Mouse (Mus musculus) neural tube, embryonic 13.5 days (tissue): ENCODE data around the gene Ndufa10. TPM values are rescaled to one million over a fixed set of nuclear protein-coding genes. Genes with fewer than 3 reads are reported as not detected.
A peak's percentile ranks its signal among the peaks of the same experiment; 100 is the strongest.

Experiments
- ATAC-seq: fragments of 200-750 bp; cut with Nextera tagmentation; 2 replicates; pipeline ENCODE4 v1.8.0; 2017; ENCODE audit warnings: low read depth, mild to moderate bottlenecking, moderate TSS enrichment, moderate library complexity
- H3K27ac ChIP-seq: fragments of 300-500 bp; sonication (generic); replicated peaks from 2 replicates; pipeline ENCODE4 v1.5.1; 2015; ENCODE audit warnings: moderate library complexity, mild to moderate bottlenecking, inconsistent platforms
- H3K27me3 ChIP-seq: fragments of 300-500 bp; sonication (generic); 2 replicates; pipeline ENCODE4 v1.6.1; 2015; ENCODE audit warnings: mild to moderate bottlenecking, inconsistent platforms
- H3K36me3 ChIP-seq: fragments of 300-500 bp; sonication (generic); 2 replicates; pipeline ENCODE4 v1.6.1; 2015; ENCODE audit warnings: mild to moderate bottlenecking, inconsistent platforms
- H3K4me1 ChIP-seq: fragments of 300-500 bp; sonication (generic); replicated peaks from 2 replicates; pipeline ENCODE4 v1.6.1; 2015; ENCODE audit warnings: inconsistent platforms
- H3K4me2 ChIP-seq: fragments of 300-500 bp; sonication (generic); 2 replicates; pipeline ENCODE4 v1.6.1; 2015; ENCODE audit warnings: inconsistent platforms, mild to moderate bottlenecking, moderate library complexity
- H3K4me3 ChIP-seq: fragments of 300-500 bp; sonication (generic); 2 replicates; pipeline ENCODE4 v1.5.1; 2015; ENCODE audit warnings: mild to moderate bottlenecking, inconsistent platforms
- H3K9ac ChIP-seq: fragments of 300-500 bp; sonication (generic); 2 replicates; pipeline ENCODE4 v1.6.1; 2015; ENCODE audit warnings: moderate library complexity, mild to moderate bottlenecking, inconsistent platforms
- H3K9me3 ChIP-seq: fragments of 300-500 bp; sonication (generic); 2 replicates; pipeline ENCODE4 v1.6.1; 2016; ENCODE audit warnings: inconsistent platforms
- WGBS: fragments of 180-500 bp; shearing (Covaris S2); methylation state at CpG from one replicate; pipeline ENCODE4 v1.1.7; 2015; 5-methylcytosine and 5-hydroxymethylcytosine counted together
- polyA plus RNA-seq: library from polyadenylated mRNA; unstranded; fragments of >200 nt; fragmentation: Nextera tagmentation; extraction: Ambion mirVana; gene quantifications from 2 replicates; pipeline ENCODE4 v1.2.1, GENCODE M21; 2015

Ndufa10 gene
- polyA plus RNA-seq, 1 experiment from 2014 or later = 313 TPM

- Histone ChIP-seq H3K4me3 (no peak overlapping the region), H3K4me1 (no peaks in the 10 kb centered on the region), H3K36me3 (peaks cover 90% of the 10 kb centered on the region), H3K27me3 (no peaks in the 10 kb centered on the region), H3K27ac (no peak overlapping the region), H3K9me3 (0 out of 2 replicates have a peak, but pooled peaks cover 6% of the 10 kb centered on the region), H3K9ac (no peak overlapping the region), H3K4me2 (no peak overlapping the region)
- WGBS = 79% methylated on average over 8 of the region's 8 CpGs
- ATAC-seq = no peak
Observed at GRCm38 (mm10) chr1:92453751-92454445, 19.8 kb downstream of the Ndufa10 start.

- WGBS = 85% methylated on average over 3 of the region's 3 CpGs
- no peaks in the 10 kb centered on the region for H3K9me3 ChIP-seq
- H3K4me2 ChIP-seq = no peak overlapping the region
- H3K27me3 ChIP-seq = no peaks in the 10 kb centered on the region
- ATAC-seq = no peak
- no peak overlapping the region for H3K9ac ChIP-seq
- no peak overlapping the region for H3K27ac ChIP-seq
- H3K4me3 ChIP-seq = no peak overlapping the region
- H3K36me3 ChIP-seq = peaks cover 95% of the 10 kb centered on the region
- no peaks in the 10 kb centered on the region for H3K4me1 ChIP-seq
Observed at GRCm38 (mm10) chr1:92448293-92448692, 25.4 kb downstream of the Ndufa10 start.

GRCm38 (mm10) chr1:92441453-92442063 is 32.1 kb downstream of the Ndufa10 start:
- no peak overlapping the region for H3K4me2 ChIP-seq
- no peak overlapping the region for H3K9ac ChIP-seq
- H3K4me1 ChIP-seq = peaks cover 18% of the 10 kb centered on the region
- H3K27me3 ChIP-seq = no peaks in the 10 kb centered on the region
- no peaks in the 10 kb centered on the region for H3K9me3 ChIP-seq
- H3K36me3 ChIP-seq = peaks cover 77% of the 10 kb centered on the region
- H3K27ac ChIP-seq = no peak overlapping the region
- ATAC-seq = no peak
- WGBS = 83% methylated on average over 6 of the region's 6 CpGs
- H3K4me3 ChIP-seq = no peak overlapping the region

GRCm38 (mm10) chr1:92440066-92440750 is 33.5 kb downstream of the Ndufa10 start:
- 91% methylated on average over 9 of the region's 9 CpGs for WGBS

GRCm38 (mm10) chr1:92437678-92438271 is 35.9 kb downstream of the Ndufa10 start:
- Histone ChIP-seq H3K9me3 (no peaks in the 10 kb centered on the region), H3K9ac (no peak overlapping the region), H3K27me3 (no peaks in the 10 kb centered on the region), H3K4me1 (peaks cover 18% of the 10 kb centered on the region), H3K36me3 (peaks cover 42% of the 10 kb centered on the region), H3K27ac (peak overlapping the region; percentile 30; the same call in 1 of the 2 replicates), H3K4me3 (no peak overlapping the region), H3K4me2 (no peak overlapping the region)
- peak; percentile 6; the same call in 1 of the 2 replicates for ATAC-seq
- 41% methylated on average over 9 of the region's 9 CpGs for WGBS

More at GRCm38 (mm10) chr1:92440066-92440750, 33.5 kb downstream of the Ndufa10 start:
- no peak overlapping the region for H3K4me3 ChIP-seq
- no peaks in the 10 kb centered on the region for H3K27me3 ChIP-seq
- H3K9me3 ChIP-seq = no peaks in the 10 kb centered on the region
- peaks cover 65% of the 10 kb centered on the region for H3K36me3 ChIP-seq
- H3K9ac ChIP-seq = no peak overlapping the region
- H3K27ac ChIP-seq = no peak overlapping the region
- no peak for ATAC-seq
- H3K4me2 ChIP-seq = no peak overlapping the region
- H3K4me1 ChIP-seq = peaks cover 18% of the 10 kb centered on the region

DNA sequence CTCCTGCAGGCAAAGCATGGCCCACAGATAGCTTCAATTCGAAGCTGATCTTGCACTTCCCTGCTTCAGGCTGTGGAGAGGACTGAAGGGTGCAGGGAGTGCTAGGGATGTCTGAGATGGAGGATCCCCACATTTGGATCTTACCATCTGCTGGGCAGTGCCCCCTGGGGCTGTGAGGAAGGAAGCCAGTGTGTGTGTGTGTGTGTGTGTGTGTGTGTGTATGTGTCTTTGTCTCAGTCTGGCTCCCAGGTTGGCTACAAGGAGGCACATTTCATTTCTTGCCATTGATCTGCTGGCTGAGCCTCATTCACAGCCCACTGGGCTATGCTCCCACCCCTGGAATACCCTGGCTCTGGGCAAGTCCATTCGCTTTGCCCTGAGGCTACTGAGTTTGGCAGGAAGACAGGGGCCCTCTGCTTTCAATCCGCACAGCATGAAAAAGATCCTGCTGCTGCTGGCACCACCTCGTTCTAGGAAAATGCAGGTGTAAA is 36.8 kb downstream of the Ndufa10 start:
- H3K9me3 ChIP-seq = no peaks in the 10 kb centered on the region
- peaks cover 23% of the 10 kb centered on the region for H3K4me1 ChIP-seq
- ATAC-seq = peak; percentile 25; the same call in 1 of the 2 replicates
- H3K27ac ChIP-seq = 0 out of 2 replicates have a peak overlapping the region, but pooled peaks have one; percentile 30
- no peaks in the 10 kb centered on the region for H3K27me3 ChIP-seq
- H3K9ac ChIP-seq = no peak overlapping the region
- H3K36me3 ChIP-seq = peaks cover 33% of the 10 kb centered on the region
- no peak overlapping the region for H3K4me3 ChIP-seq
- 55% methylated on average over 4 of the region's 4 CpGs for WGBS
- H3K4me2 ChIP-seq = no peak overlapping the region

- 88% methylated on average over 1 of the region's 1 CpGs for WGBS
Observed at GRCm38 (mm10) chr1:92434986-92435385, 38.7 kb downstream of the Ndufa10 start.

GRCm38 (mm10) chr1:92432791-92433190 is 40.9 kb downstream of the Ndufa10 start:
- Histone ChIP-seq H3K9ac (no peak overlapping the region), H3K4me2 (no peak overlapping the region)
- WGBS = 73% methylated on average over 9 of the region's 9 CpGs

More at GRCm38 (mm10) chr1:92434986-92435385, 38.7 kb downstream of the Ndufa10 start:
- Histone ChIP-seq H3K27ac (no peak overlapping the region), H3K9me3 (no peaks in the 10 kb centered on the region), H3K9ac (no peak overlapping the region), H3K4me3 (no peak overlapping the region), H3K36me3 (peaks cover 17% of the 10 kb centered on the region), H3K27me3 (no peaks in the 10 kb centered on the region), H3K4me1 (peaks cover 24% of the 10 kb centered on the region), H3K4me2 (no peak overlapping the region)
- no peak for ATAC-seq

GRCm38 (mm10) chr1:92432098-92432497 is 41.6 kb downstream of the Ndufa10 start:
- WGBS = 42% methylated on average over 4 of the region's 4 CpGs
- ATAC-seq = no peak

More at GRCm38 (mm10) chr1:92432791-92433190, 40.9 kb downstream of the Ndufa10 start:
- no peaks in the 10 kb centered on the region for H3K9me3 ChIP-seq
- H3K4me3 ChIP-seq = no peak overlapping the region
- no peaks in the 10 kb centered on the region for H3K36me3 ChIP-seq
- H3K27me3 ChIP-seq = no peaks in the 10 kb centered on the region
- no peak for ATAC-seq
- H3K27ac ChIP-seq = no peak overlapping the region
- peaks cover 18% of the 10 kb centered on the region for H3K4me1 ChIP-seq

DNA sequence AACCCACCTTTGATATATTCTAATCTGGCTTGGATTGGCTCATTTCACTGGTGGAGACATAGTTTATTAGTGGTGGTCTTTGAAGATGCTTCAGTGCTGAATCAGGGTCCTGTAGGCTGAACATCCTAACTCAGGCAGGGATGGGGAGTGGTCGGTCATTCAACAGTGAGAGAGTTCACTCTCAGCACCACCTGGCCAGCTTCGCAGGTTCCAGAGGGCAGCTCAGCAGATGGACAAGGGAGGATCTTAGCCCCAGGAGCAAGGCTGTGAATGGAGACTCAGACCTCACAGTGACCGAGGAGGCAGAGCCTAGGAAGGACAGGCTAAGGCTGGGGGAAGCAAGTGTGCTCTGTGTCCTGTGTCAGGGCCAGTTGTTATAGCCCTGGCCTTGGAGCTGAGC is 42.2 kb downstream of the Ndufa10 start:
- Histone ChIP-seq H3K4me2 (no peak overlapping the region), H3K36me3 (no peaks in the 10 kb centered on the region), H3K4me3 (no peak overlapping the region), H3K27ac (no peak overlapping the region), H3K9me3 (no peaks in the 10 kb centered on the region), H3K9ac (no peak overlapping the region), H3K27me3 (no peaks in the 10 kb centered on the region), H3K4me1 (peaks cover 6% of the 10 kb centered on the region; the same call in 1 of the 2 replicates)
- WGBS = 74% methylated on average over 3 of the region's 3 CpGs
- no peak for ATAC-seq

More at GRCm38 (mm10) chr1:92432098-92432497, 41.6 kb downstream of the Ndufa10 start:
- H3K27me3 ChIP-seq = no peaks in the 10 kb centered on the region
- no peak overlapping the region for H3K4me2 ChIP-seq
- H3K9ac ChIP-seq = no peak overlapping the region
- no peaks in the 10 kb centered on the region for H3K36me3 ChIP-seq
- no peak overlapping the region for H3K27ac ChIP-seq
- H3K9me3 ChIP-seq = no peaks in the 10 kb centered on the region
- H3K4me3 ChIP-seq = no peak overlapping the region
- H3K4me1 ChIP-seq = peaks cover 11% of the 10 kb centered on the region

DNA sequence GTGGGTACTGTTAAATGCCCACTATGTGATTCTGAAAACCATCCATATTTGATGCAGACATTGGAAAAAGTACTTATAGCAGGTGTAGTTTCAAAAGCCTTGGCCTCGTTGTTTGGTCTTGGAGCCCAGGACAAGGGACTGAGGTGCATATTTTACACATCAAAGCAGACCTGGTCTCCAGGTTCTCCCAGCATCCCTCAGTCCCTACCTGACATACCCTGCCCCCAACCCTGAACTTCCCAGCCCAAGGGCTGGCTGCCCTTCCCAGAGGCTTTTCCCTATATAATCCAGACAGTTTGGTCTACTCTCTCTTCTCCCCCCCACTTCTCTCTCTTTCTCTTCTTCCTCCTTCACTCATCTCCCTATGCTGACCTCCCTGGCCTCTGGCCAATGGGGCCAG is 42.7 kb downstream of the Ndufa10 start:
- ATAC-seq = no peak

More for the DNA sequence above, 42.7 kb downstream of the Ndufa10 start:
- Histone ChIP-seq H3K27ac (no peak overlapping the region), H3K4me3 (no peak overlapping the region), H3K27me3 (no peaks in the 10 kb centered on the region), H3K9me3 (no peaks in the 10 kb centered on the region), H3K4me2 (no peak overlapping the region), H3K4me1 (peaks cover 6% of the 10 kb centered on the region; the same call in 1 of the 2 replicates), H3K9ac (no peak overlapping the region), H3K36me3 (no peaks in the 10 kb centered on the region)
- 91% methylated on average over 1 of the region's 1 CpGs for WGBS
